Mouse (Mus musculus) E14TG2a.4 (cell line): Measurements from ENCODE around the gene Mical3.

Experiments used
- CTCF ChIP-seq: conservative IDR thresholded peaks from 2 replicates; pipeline ENCODE4 v1.5.1; 2014; ENCODE audit warnings: low read length
- NANOG ChIP-seq: IDR thresholded peaks from 2 replicates; pipeline ENCODE4 v1.6.1; 2014; ENCODE audit warnings: borderline replicate concordance, low read length, mixed read lengths
- POU5F1 ChIP-seq: IDR thresholded peaks from 2 replicates; pipeline ENCODE4 v1.6.1; 2014; ENCODE audit warnings: low read length, borderline replicate concordance

- TF ChIP-seq CTCF = no peak
- no peak for TF ChIP-seq POU5F1
- TF ChIP-seq NANOG = no peak
These were observed 179.5 kb downstream of the Mical3 start for GRCm38 (mm10) chr6:120951311-120951710.
